Mouse (Mus musculus) liver, adult 2 months (tissue): ENCODE measurements at regions not wholly inside any gene's neighbourhood (a gene's known extent, or its start where the extent isn't known, plus 50 kb on each side); places are given as distances from the start of the nearest gene placed in this dataset.

ENCODE experiments used
- DNase-seq: peaks from one replicate; pipeline ENCODE4 v3.0.0-alpha.2; 2011; ENCODE audit warnings: low read depth, low spot score; ENCODE audit errors: extremely low read depth
- H3K27ac ChIP-seq: fragments of 200-500 bp; replicated peaks from 2 replicates; pipeline ENCODE4 v1.5.1; 2012; ENCODE audit warnings: low read depth, mild to moderate bottlenecking, control low read depth, inconsistent platforms, low read length; ENCODE audit not compliant: insufficient read depth
- H3K27me3 ChIP-seq: fragments of 200-500 bp; 2 replicates; pipeline ENCODE4 v1.6.1; 2012; ENCODE audit warnings: mild to moderate bottlenecking, moderate library complexity, low read length, inconsistent platforms; ENCODE audit not compliant: control insufficient read depth, insufficient read depth
- H3K36me3 ChIP-seq: fragments of 200-500 bp; 2 replicates; pipeline ENCODE4 v1.6.1; 2012; ENCODE audit warnings: low read length, inconsistent platforms; ENCODE audit not compliant: control insufficient read depth, insufficient read depth
- H3K4me1 ChIP-seq: fragments of 200-500 bp; 2 replicates; pipeline ENCODE4 v1.6.1; 2011; ENCODE audit warnings: low read length; ENCODE audit not compliant: control insufficient read depth, insufficient read depth
- H3K4me3 ChIP-seq: fragments of 200-500 bp; 2 replicates; pipeline ENCODE4 v1.5.1; 2011; ENCODE audit warnings: low read depth, mild to moderate bottlenecking, control low read depth, low read length, moderate library complexity; ENCODE audit not compliant: insufficient read depth
- H3K79me2 ChIP-seq: fragments of 200-500 bp; 2 replicates; pipeline ENCODE4 v1.6.1; 2012; ENCODE audit warnings: inconsistent platforms, mild to moderate bottlenecking, low read length, moderate library complexity; ENCODE audit not compliant: control insufficient read depth, insufficient read depth
- H3K9ac ChIP-seq: fragments of 200-500 bp; 2 replicates; pipeline ENCODE4 v1.6.1; 2012; ENCODE audit warnings: low read depth, mild to moderate bottlenecking, control low read depth, inconsistent platforms, low read length
- CTCF ChIP-seq: fragments of 200-500 bp; IDR thresholded peaks from 2 replicates; pipeline ENCODE4 v1.5.1; 2011; ENCODE audit warnings: low read depth, low read length, control low read depth
- POLR2A ChIP-seq: fragments of 200-500 bp; IDR thresholded peaks from 2 replicates; pipeline ENCODE4 v1.6.1; 2011; ENCODE audit warnings: low read length, control low read depth; ENCODE audit not compliant: insufficient read depth; ENCODE audit errors: extremely low read depth
- WGBS: fragments of 180-500 bp; shearing (Covaris S2); methylation state at CpG from one replicate; pipeline ENCODE4 v1.1.7; 2018; 5-methylcytosine and 5-hydroxymethylcytosine counted together

- 89% methylated on average over 3 of the region's 3 CpGs for WGBS
- H3K4me3 ChIP-seq, result no peak overlapping the region
- H3K36me3 ChIP-seq, result no peaks in the 10 kb centered on the region
- no peaks in the 10 kb centered on the region; the same call in 1 of the 2 replicates for H3K79me2 ChIP-seq
- no peak for DNase-seq
- no peaks in the 10 kb centered on the region for H3K27me3 ChIP-seq
- no peak overlapping the region for H3K9ac ChIP-seq
- H3K27ac ChIP-seq, result no peak overlapping the region
- H3K4me1 ChIP-seq, result peaks cover 2% of the 10 kb centered on the region; the same call in 1 of the 2 replicates
- TF ChIP-seq POLR2A, result no peak
Measured at GRCm38 (mm10) chr16:77372768-77373167, 229.1 kb downstream of the Gm11146 start.

- no peak overlapping the region for H3K4me3 ChIP-seq
- peaks cover 2% of the 10 kb centered on the region; the same call in 1 of the 2 replicates for H3K4me1 ChIP-seq
- 11% methylated on average over 2 of the region's 2 CpGs for WGBS
- H3K36me3 ChIP-seq, result no peaks in the 10 kb centered on the region
- H3K27ac ChIP-seq, result no peak overlapping the region
- H3K9ac ChIP-seq, result no peak overlapping the region
- TF ChIP-seq POLR2A, result no peak
- TF ChIP-seq CTCF, result no peak
- H3K79me2 ChIP-seq, result no peaks in the 10 kb centered on the region; the same call in 1 of the 2 replicates
- peak; percentile 87 for DNase-seq
- no peaks in the 10 kb centered on the region for H3K27me3 ChIP-seq
Measured at GRCm38 (mm10) chr16:77369810-77370209, 232.1 kb downstream of the Gm11146 start.

- WGBS, result 70% methylated on average over 2 of the region's 2 CpGs
- H3K79me2 ChIP-seq, result no peaks in the 10 kb centered on the region
- no peak for DNase-seq
- H3K36me3 ChIP-seq, result no peaks in the 10 kb centered on the region
- H3K4me1 ChIP-seq, result peaks cover 3% of the 10 kb centered on the region; the same call in 1 of the 2 replicates
- no peak for TF ChIP-seq POLR2A
- no peak for TF ChIP-seq CTCF
- no peak overlapping the region for H3K4me3 ChIP-seq
- no peaks in the 10 kb centered on the region for H3K27me3 ChIP-seq
- H3K27ac ChIP-seq, result no peak overlapping the region
- no peak overlapping the region for H3K9ac ChIP-seq
Measured at GRCm38 (mm10) chr16:77365254-77365653, 236.6 kb downstream of the Gm11146 start.

GRCm38 (mm10) chr16:77364439-77364838 is 237.5 kb downstream of the Gm11146 start:
- Histone ChIP-seq H3K9ac (no peak overlapping the region), H3K79me2 (no peaks in the 10 kb centered on the region), H3K4me3 (no peak overlapping the region), H3K27me3 (no peaks in the 10 kb centered on the region), H3K36me3 (no peaks in the 10 kb centered on the region), H3K4me1 (peaks cover 4% of the 10 kb centered on the region; the same call in 1 of the 2 replicates), H3K27ac (no peak overlapping the region)
- TF ChIP-seq CTCF (no peak), POLR2A (no peak)
- 84% methylated on average over 3 of the region's 3 CpGs for WGBS
- no peak for DNase-seq

DNA sequence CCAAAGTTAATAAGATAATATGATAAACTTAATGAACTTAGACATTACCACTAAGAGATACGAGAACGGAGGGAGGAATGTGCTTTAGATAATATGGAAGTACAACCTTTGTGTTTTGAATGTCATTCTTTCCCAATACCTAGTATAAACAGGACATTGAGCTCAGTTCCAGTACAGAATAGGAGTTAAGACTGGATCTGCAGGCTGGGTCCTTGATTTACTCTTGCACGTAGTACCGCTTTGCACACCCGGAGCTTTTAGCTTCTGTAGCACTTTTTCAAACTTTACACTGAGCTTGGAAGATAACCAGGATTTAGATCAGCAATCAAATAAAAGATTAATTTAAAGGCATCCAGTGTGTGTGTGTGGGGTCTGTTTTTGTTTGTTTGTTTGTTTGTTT is 242.7 kb downstream of the Gm11146 start:
- no peaks in the 10 kb centered on the region for H3K27me3 ChIP-seq
- WGBS, result 21% methylated on average over 5 of the region's 5 CpGs
- no peaks in the 10 kb centered on the region for H3K36me3 ChIP-seq
- H3K4me1 ChIP-seq, result peaks cover 10% of the 10 kb centered on the region; the same call in 1 of the 2 replicates
- H3K79me2 ChIP-seq, result no peaks in the 10 kb centered on the region; the same call in 1 of the 2 replicates
- TF ChIP-seq CTCF (no peak), POLR2A (no peak)
- peak overlapping the region; percentile 30; the same call in 1 of the 2 replicates for H3K4me3 ChIP-seq
- DNase-seq, result peak; percentile 71
- no peak overlapping the region for H3K9ac ChIP-seq
- no peak overlapping the region; the same call in 1 of the 2 replicates for H3K27ac ChIP-seq

DNA sequence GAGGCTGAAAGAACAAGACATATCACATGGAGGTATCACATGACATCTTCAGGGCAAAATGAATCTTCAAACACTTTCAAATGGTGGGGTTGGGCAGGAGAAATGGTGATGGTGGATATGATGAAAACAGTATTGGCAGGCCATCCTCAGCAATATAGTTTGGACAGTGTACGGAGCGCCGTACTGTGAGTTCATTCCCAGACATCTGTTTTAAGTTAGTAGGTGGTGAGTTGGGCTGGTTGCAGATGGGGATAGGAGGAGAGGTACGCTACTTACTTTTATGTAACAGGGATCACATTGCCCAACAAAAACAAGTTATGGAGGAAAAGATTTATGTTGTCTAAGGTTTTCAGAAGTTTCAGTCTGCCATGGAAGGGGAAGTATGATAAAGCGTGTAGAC is 246.6 kb downstream of the Gm11146 start:
- Histone ChIP-seq H3K27ac (no peak overlapping the region), H3K36me3 (no peaks in the 10 kb centered on the region), H3K4me1 (peaks cover 15% of the 10 kb centered on the region; the same call in 1 of the 2 replicates), H3K27me3 (no peaks in the 10 kb centered on the region), H3K9ac (no peak overlapping the region), H3K4me3 (no peak overlapping the region), H3K79me2 (no peaks in the 10 kb centered on the region; the same call in 1 of the 2 replicates)
- 97% methylated on average over 5 of the region's 5 CpGs for WGBS
- DNase-seq, result no peak
- TF ChIP-seq POLR2A (no peak), CTCF (no peak)
